Mouse (Mus musculus) bone marrow, adult 2 months (tissue): ENCODE measurements around the gene Nrgn. TPM values are rescaled to one million over a fixed set of nuclear protein-coding genes. Genes with fewer than 3 reads are reported as not detected.
A peak's percentile ranks its signal among the peaks of the same experiment; 100 is the strongest.

Experiments used
- H3K27ac ChIP-seq: fragments of 200-500 bp; 2 replicates; pipeline ENCODE4 v1.5.1; 2012; ENCODE audit warnings: low read depth, mild to moderate bottlenecking, control low read depth, inconsistent platforms, low read length; ENCODE audit not compliant: control insufficient read depth, poor library complexity, insufficient read depth
- H3K4me1 ChIP-seq: fragments of 200-500 bp; 2 replicates; pipeline ENCODE4 v1.6.1; 2011; ENCODE audit warnings: low read length; ENCODE audit not compliant: control insufficient read depth, insufficient read depth
- H3K4me3 ChIP-seq: fragments of 200-500 bp; replicated peaks from 2 replicates; pipeline ENCODE3; 2011; ENCODE audit warnings: mild to moderate bottlenecking, low read depth, low read length, control low read depth; ENCODE audit not compliant: control insufficient read depth
- CTCF ChIP-seq: fragments of 200-500 bp; IDR thresholded peaks from 2 replicates; pipeline ENCODE4 v1.5.1; 2011; ENCODE audit warnings: low read length, control low read depth; ENCODE audit not compliant: control insufficient read depth, insufficient read depth
- POLR2A ChIP-seq: fragments of 200-500 bp; IDR thresholded peaks from 2 replicates; pipeline ENCODE4 v1.6.1; 2011; ENCODE audit warnings: low read depth, mild to moderate bottlenecking, control low read depth, low read length, borderline replicate concordance; ENCODE audit not compliant: control insufficient read depth
- WGBS: fragments of 180-500 bp; shearing (Covaris S2); methylation state at CpG from one replicate; pipeline ENCODE4 v1.1.7; 2018; 5-methylcytosine and 5-hydroxymethylcytosine counted together
- polyA plus RNA-seq: library from polyadenylated mRNA; stranded (reverse); fragments of >200 nt; gene quantifications from 2 replicates; pipeline ENCODE4 v1.2.4, GENCODE M21; 2011; ENCODE audit warnings: low replicate concordance; ENCODE audit not compliant: missing spikeins, insufficient read depth, insufficient read length

Gene Nrgn
- polyA plus RNA-seq: 92.9 and 101 TPM in 2 replicates

GRCm38 (mm10) chr9:37552536-37553293 is at the start of gene Nrgn:
Gene Nrgn (minus strand): TSS chr9:37552904.
- TF ChIP-seq CTCF (no peak), POLR2A (no peak)
- no peak within 1 kb of the TSS for H3K27ac ChIP-seq
- H3K4me3 ChIP-seq: peak within 1 kb of the TSS; percentile 53
- WGBS: 4% methylated on average over 31 of the region's 31 CpGs
- H3K4me1 ChIP-seq: peaks cover 1% of the 10 kb centered on the region; the same call in 1 of the 2 replicates

GRCm38 (mm10) chr9:37600538-37601205 is 48.0 kb upstream of the Nrgn start:
- Histone ChIP-seq H3K27ac (no peak overlapping the region), H3K4me1 (no peaks in the 10 kb centered on the region), H3K4me3 (no peak overlapping the region)
- TF ChIP-seq POLR2A (no peak), CTCF (no peak)
- WGBS: 65% methylated on average over 2 of the region's 2 CpGs

GRCm38 (mm10) chr9:37598637-37599036 is 45.9 kb upstream of the Nrgn start:
- Histone ChIP-seq H3K27ac (no peak overlapping the region), H3K4me1 (no peaks in the 10 kb centered on the region), H3K4me3 (no peak overlapping the region)
- WGBS: 55% methylated on average over 2 of the region's 2 CpGs
- TF ChIP-seq POLR2A (no peak), CTCF (no peak)

GRCm38 (mm10) chr9:37595570-37595969 is 42.9 kb upstream of the Nrgn start:
- TF ChIP-seq CTCF: no peak
- TF ChIP-seq POLR2A: no peak
- Histone ChIP-seq H3K4me1 (no peaks in the 10 kb centered on the region), H3K27ac (no peak overlapping the region), H3K4me3 (no peak overlapping the region)
- 39% methylated on average over 1 of the region's 1 CpGs for WGBS

GRCm38 (mm10) chr9:37593690-37594089 is 41.0 kb upstream of the Nrgn start:
- WGBS: 91% methylated on average over 3 of the region's 3 CpGs
- no peak overlapping the region for H3K4me3 ChIP-seq
- H3K27ac ChIP-seq: no peak overlapping the region
- no peaks in the 10 kb centered on the region for H3K4me1 ChIP-seq
- TF ChIP-seq POLR2A (no peak), CTCF (no peak)

- Histone ChIP-seq H3K27ac (no peak overlapping the region), H3K4me3 (no peak overlapping the region), H3K4me1 (no peaks in the 10 kb centered on the region)
- 12% methylated on average over 6 of the region's 6 CpGs for WGBS
- TF ChIP-seq CTCF (no peak), POLR2A (no peak)
These were observed 39.9 kb upstream of the Nrgn start for GRCm38 (mm10) chr9:37592633-37593032.

GRCm38 (mm10) chr9:37592025-37592424 is 39.3 kb upstream of the Nrgn start:
- no peaks in the 10 kb centered on the region for H3K4me1 ChIP-seq
- no peak overlapping the region for H3K27ac ChIP-seq
- WGBS: 56% methylated on average over 2 of the region's 2 CpGs
- TF ChIP-seq POLR2A: no peak
- TF ChIP-seq CTCF: no peak
- H3K4me3 ChIP-seq: no peak overlapping the region

- no peak for TF ChIP-seq POLR2A
- no peak for TF ChIP-seq CTCF
- H3K27ac ChIP-seq: no peak overlapping the region
- 45% methylated on average over 4 of the region's 4 CpGs for whole genome bisulfite sequencing
- no peaks in the 10 kb centered on the region for H3K4me1 ChIP-seq
- no peak overlapping the region for H3K4me3 ChIP-seq
These were observed 37.7 kb upstream of the Nrgn start for GRCm38 (mm10) chr9:37590381-37590780.
